Mouse (Mus musculus) MEL (cell line): Measurements from ENCODE around the gene Rufy3. TPM values are rescaled to one million over a fixed set of nuclear protein-coding genes. Genes with fewer than 3 reads are reported as not detected.
A peak's percentile ranks its signal among the peaks of the same experiment; 100 is the strongest.

Experiments
- DNase-seq: peaks from one replicate; pipeline ENCODE4 v3.0.0; 2011; ENCODE audit warnings: low read depth, low spot score
- H3K27ac ChIP-seq: 2 replicates; pipeline ENCODE4 v1.5.1; 2012; ENCODE audit warnings: low read depth, mild to moderate bottlenecking, control low read depth, low read length, moderate library complexity; ENCODE audit not compliant: control insufficient read depth
- H3K27me3 ChIP-seq, 2 experiments: fragments of 150-350 bp in 1 of 2; sonication (generic) in 1 of 2; 2 replicates each; pipeline ENCODE4 v1.6.1; 2012; ENCODE audit warnings: low read length in 2 of 2, mild to moderate bottlenecking in 2 of 2, improper control_type of control experiment in 1 of 2, moderate library complexity in 1 of 2; ENCODE audit not compliant: insufficient read depth in 2 of 2, control insufficient read depth in 1 of 2
- H3K36me3 ChIP-seq, 2 experiments: 2 replicates each; pipeline ENCODE4 v1.6.1; 2012 to 2014; ENCODE audit warnings: low read length in 2 of 2, improper control_type of control experiment in 1 of 2, inconsistent platforms in 1 of 2, mild to moderate bottlenecking in 1 of 2; ENCODE audit not compliant: insufficient read depth in 2 of 2, control insufficient read depth in 1 of 2
- H3K4me1 ChIP-seq, 2 experiments: fragments of 150-350 bp in 1 of 2; sonication (generic) in 1 of 2; 2 replicates each; pipeline ENCODE4 v1.6.1; 2012; ENCODE audit warnings: low read length in 2 of 2, improper control_type of control experiment in 1 of 2, mild to moderate bottlenecking in 1 of 2; ENCODE audit not compliant: insufficient read depth in 2 of 2, control insufficient read depth in 1 of 2
- H3K4me3 ChIP-seq, 2 experiments: fragments of 150-350 bp in 1 of 2; sonication (generic) in 1 of 2; 2 replicates each; pipeline ENCODE4 v1.5.1; 2012; ENCODE audit warnings: low read depth in 2 of 2, low read length in 2 of 2, mild to moderate bottlenecking in 2 of 2, moderate library complexity in 2 of 2, control low read depth in 1 of 2, improper control_type of control experiment in 1 of 2; ENCODE audit not compliant: control insufficient read depth in 1 of 2, insufficient read depth in 1 of 2
- H3K79me2 ChIP-seq: 2 replicates; pipeline ENCODE4 v1.6.1; 2012; ENCODE audit warnings: mild to moderate bottlenecking, low read length, moderate library complexity; ENCODE audit not compliant: control insufficient read depth, poor library complexity, insufficient read depth
- H3K9ac ChIP-seq: 2 replicates; pipeline ENCODE4 v1.6.1; 2012; ENCODE audit warnings: low read depth, mild to moderate bottlenecking, control low read depth, low read length, moderate library complexity; ENCODE audit not compliant: control insufficient read depth, poor library complexity, severe bottlenecking
- H3K9me3 ChIP-seq: fragments of 150-350 bp; sonication (generic); replicated peaks from 2 replicates; pipeline ENCODE4 v1.6.1; 2012; ENCODE audit warnings: mild to moderate bottlenecking, low read length, improper control_type of control experiment, moderate library complexity; ENCODE audit not compliant: insufficient read depth
- BHLHE40 ChIP-seq: IDR thresholded peaks from 2 replicates; pipeline ENCODE4 v1.6.1; 2012; ENCODE audit warnings: low read depth, mild to moderate bottlenecking, inconsistent platforms, low read length, improper control_type of control experiment, borderline replicate concordance
- CHD1 ChIP-seq: IDR thresholded peaks from 2 replicates; pipeline ENCODE4 v1.6.1; 2012; ENCODE audit warnings: low read depth, mild to moderate bottlenecking, inconsistent platforms, low read length, improper control_type of control experiment
- CHD2 ChIP-seq: IDR thresholded peaks from 2 replicates; pipeline ENCODE4 v1.6.1; 2011; ENCODE audit warnings: low read length, improper control_type of control experiment
- CTCF ChIP-seq, 3 experiments: IDR thresholded peaks in 2 of 3; conservative IDR thresholded peaks in 1 of 3; 2 replicates each; pipeline ENCODE4 v1.5.1; 2011 to 2012; ENCODE audit warnings: low read length in 3 of 3, low read depth in 2 of 3, mild to moderate bottlenecking in 2 of 3, improper control_type of control experiment in 1 of 3, inconsistent platforms in 1 of 3, mixed read lengths in 1 of 3, moderate library complexity in 1 of 3; ENCODE audit not compliant: control insufficient read depth in 1 of 3, insufficient read depth in 1 of 3, poor library complexity in 1 of 3, severe bottlenecking in 1 of 3
- E2F4 ChIP-seq: IDR thresholded peaks from 2 replicates; pipeline ENCODE4 v1.6.1; 2011; ENCODE audit warnings: low read depth, low read length, improper control_type of control experiment, borderline replicate concordance
- EP300 ChIP-seq, 2 experiments: IDR thresholded peaks; 2 replicates each; pipeline ENCODE4 v1.6.1; 2011; ENCODE audit warnings: improper control_type of control experiment in 2 of 2, low read length in 2 of 2, low read depth in 1 of 2, mild to moderate bottlenecking in 1 of 2
- GABPA ChIP-seq: IDR thresholded peaks from 2 replicates; pipeline ENCODE4 v1.6.1; 2012; ENCODE audit warnings: low read depth, mild to moderate bottlenecking, inconsistent platforms, low read length, improper control_type of control experiment, moderate library complexity
- JUND ChIP-seq: IDR thresholded peaks from 2 replicates; pipeline ENCODE4 v1.6.1; 2011; ENCODE audit warnings: low read depth, mild to moderate bottlenecking, improper control_type of control experiment, low read length
- KAT2A ChIP-seq: conservative IDR thresholded peaks from 2 replicates; pipeline ENCODE4 v1.6.1; 2012; ENCODE audit warnings: low read depth, low read length, improper control_type of control experiment, inconsistent platforms
- MAX ChIP-seq: IDR thresholded peaks from 2 replicates; pipeline ENCODE4 v1.6.1; 2011; ENCODE audit warnings: low read length, improper control_type of control experiment
- MAZ ChIP-seq: IDR thresholded peaks from 2 replicates; pipeline ENCODE4 v1.6.1; 2012; ENCODE audit warnings: low read depth, mild to moderate bottlenecking, inconsistent platforms, low read length, improper control_type of control experiment
- MEF2A ChIP-seq: IDR thresholded peaks from 2 replicates; pipeline ENCODE4 v1.6.1; 2014; ENCODE audit warnings: low read depth, mild to moderate bottlenecking, inconsistent platforms, low read length, improper control_type of control experiment; ENCODE audit not compliant: poor library complexity, insufficient replicate concordance, severe bottlenecking; ENCODE audit errors: extremely low read depth
- MXI1 ChIP-seq: IDR thresholded peaks from 2 replicates; pipeline ENCODE4 v1.6.1; 2011; ENCODE audit warnings: mild to moderate bottlenecking, low read depth, low read length, improper control_type of control experiment
- MYB ChIP-seq: IDR thresholded peaks from 2 replicates; pipeline ENCODE4 v1.6.1; 2011; ENCODE audit warnings: mild to moderate bottlenecking, low read depth, low read length, improper control_type of control experiment
- POLR2A ChIP-seq, 2 experiments: IDR thresholded peaks; 2 replicates each; pipeline ENCODE4 v1.6.1; 2011 to 2012; ENCODE audit warnings: low read length in 2 of 2, mild to moderate bottlenecking in 2 of 2, control low read depth in 1 of 2, improper control_type of control experiment in 1 of 2, low read depth in 1 of 2, moderate library complexity in 1 of 2; ENCODE audit not compliant: control insufficient read depth in 1 of 2, insufficient read depth in 1 of 2, poor library complexity in 1 of 2
- POLR2AphosphoS2 ChIP-seq: IDR thresholded peaks from 2 replicates; pipeline ENCODE4 v1.6.1; 2011; ENCODE audit warnings: low read length, improper control_type of control experiment
- POLR2AphosphoS5 ChIP-seq: IDR thresholded peaks from 2 replicates; pipeline ENCODE4 v1.6.1; 2012; ENCODE audit warnings: low read depth, borderline replicate concordance, mild to moderate bottlenecking, inconsistent platforms, low read length, moderate library complexity, mixed read lengths
- RAD21 ChIP-seq: IDR thresholded peaks from 2 replicates; pipeline ENCODE4 v1.6.1; 2011; ENCODE audit warnings: mild to moderate bottlenecking, low read depth, low read length, improper control_type of control experiment
- RCOR1 ChIP-seq: IDR thresholded peaks from 2 replicates; pipeline ENCODE4 v1.6.1; 2012; ENCODE audit warnings: low read depth, mild to moderate bottlenecking, inconsistent platforms, low read length, improper control_type of control experiment
- TAL1 ChIP-seq: IDR thresholded peaks from 2 replicates; pipeline ENCODE4 v1.6.1; 2012; ENCODE audit warnings: mild to moderate bottlenecking, inconsistent platforms, low read length, moderate library complexity, mixed read lengths
- TBP ChIP-seq: IDR thresholded peaks from 2 replicates; pipeline ENCODE4 v1.8.0; 2011; ENCODE audit warnings: low read depth, low read length, improper control_type of control experiment
- USF1 ChIP-seq: IDR thresholded peaks from 2 replicates; pipeline ENCODE4 v1.6.1; 2014; ENCODE audit warnings: low read depth, mild to moderate bottlenecking, inconsistent platforms, low read length, improper control_type of control experiment, moderate library complexity
- USF2 ChIP-seq, 2 experiments: IDR thresholded peaks; 2 replicates each; pipeline ENCODE4 v1.6.1; 2011 to 2012; ENCODE audit warnings: improper control_type of control experiment in 2 of 2, low read length in 2 of 2, borderline replicate concordance in 1 of 2, inconsistent platforms in 1 of 2, low read depth in 1 of 2, mild to moderate bottlenecking in 1 of 2; ENCODE audit not compliant: insufficient read depth in 1 of 2
- ZC3H11A ChIP-seq: IDR thresholded peaks from 2 replicates; pipeline ENCODE4 v1.6.1; 2012; ENCODE audit warnings: low read depth, mild to moderate bottlenecking, inconsistent platforms, low read length, improper control_type of control experiment
- ZKSCAN1 ChIP-seq: IDR thresholded peaks from 2 replicates; pipeline ENCODE4 v1.6.1; 2012; ENCODE audit warnings: low read depth, mild to moderate bottlenecking, inconsistent platforms, low read length, improper control_type of control experiment, moderate library complexity
- ZMIZ1 ChIP-seq: IDR thresholded peaks from 2 replicates; pipeline ENCODE4 v1.6.1; 2012; ENCODE audit warnings: low read depth, mild to moderate bottlenecking, inconsistent platforms, low read length, improper control_type of control experiment, moderate library complexity
- ZNF384 ChIP-seq: IDR thresholded peaks from 2 replicates; pipeline ENCODE4 v1.6.1; 2012; ENCODE audit warnings: low read depth, mild to moderate bottlenecking, inconsistent platforms, low read length, improper control_type of control experiment
- polyA plus RNA-seq, 2 experiments: library from polyadenylated mRNA; stranded (reverse) in 1 of 2; unstranded in 1 of 2; fragments of >175 nt in 1 of 2; fragments of >200 nt in 1 of 2; gene quantifications; 2 replicates each; pipeline versions ENCODE4 v1.2.1 to v1.2.4; 2012; ENCODE audit warnings: low replicate concordance in 2 of 2, low read depth in 1 of 2; ENCODE audit not compliant: insufficient read length in 2 of 2, insufficient read depth in 1 of 2, missing spikeins in 1 of 2
- total RNA-seq: library from RNA; depleted of rRNA; stranded (reverse); fragments of 300-350 nt; gene quantifications from 2 replicates; pipeline ENCODE4 v1.2.3, GENCODE M21; 2012

Rufy3 gene
- total and polyA plus RNA-seq, 3 experiments, result 3.2 to 5.7 TPM; not detected in 1

GRCm38 (mm10) chr5:88562863-88563780, 1.7 kb upstream of the Rufy3 start:
- Histone ChIP-seq H3K9me3 (no peaks in the 10 kb centered on the region), H3K9ac (no peak overlapping the region), H3K79me2 (peaks cover 3% of the 10 kb centered on the region; the same call in 1 of the 2 replicates), H3K4me1 (peaks cover 3 to 5% of the 10 kb centered on the region in 2 experiments; a peak in 3 of 4 replicates), H3K27ac (no peak overlapping the region), H3K36me3 (peaks cover 0 to 9% of the 10 kb centered on the region in 2 experiments; a peak in 2 of 4 replicates), H3K4me3 (no peak overlapping the region), H3K27me3 (no peaks in the 10 kb centered on the region)
- DNase-seq, result no peak
- peak; percentile 76 for TF ChIP-seq ZNF384
- TF ChIP-seq CTCF (IDR thresholded peaks at IDR 0.05 in 2 of 3, conservative IDR thresholded peaks at IDR 0.05 in 1 of 3; ENCODE audit: control insufficient read depth in 1 of 3, insufficient read depth in 1 of 3, low read depth in 2 of 3, low read length in 3 of 3, poor library complexity in 1 of 3, severe bottlenecking in 1 of 3), result peak in 1 of 3 experiments; percentile 26; a peak in 2 of 6 replicates
- TF ChIP-seq MXI1, result no peak

- peaks cover 3 to 5% of the 10 kb centered on the region in 2 experiments; a peak in 3 of 4 replicates for H3K4me1 ChIP-seq
- H3K27me3 ChIP-seq, result no peaks in the 10 kb centered on the region
- peak; percentile 40 for DNase-seq
- peaks cover 3% of the 10 kb centered on the region; the same call in 1 of the 2 replicates for H3K79me2 ChIP-seq
- peak overlapping the region; percentile 76 for H3K27ac ChIP-seq
- peaks cover 0 to 9% of the 10 kb centered on the region in 2 experiments; a peak in 2 of 4 replicates for H3K36me3 ChIP-seq
- no peaks in the 10 kb centered on the region for H3K9me3 ChIP-seq
- H3K4me3 ChIP-seq, result peak overlapping the region; percentile 73 to 93
- H3K9ac ChIP-seq, result peak overlapping the region; percentile 87
- no peak for TF ChIP-seq ZKSCAN1
- TF ChIP-seq TBP, result no peak
- no peak for TF ChIP-seq ZC3H11A
- no peak for TF ChIP-seq POLR2AphosphoS5
- no peak for TF ChIP-seq JUND
- TF ChIP-seq POLR2A (IDR thresholded peaks at IDR 0.05; ENCODE audit: control insufficient read depth in 1 of 2, insufficient read depth in 1 of 2, low read depth in 1 of 2, low read length in 2 of 2, poor library complexity in 1 of 2), result 0 out of 4 replicates have a peak, but pooled peaks of 1 of the 2 experiments have one; percentile 22
- no peak for TF ChIP-seq BHLHE40
- no peak for TF ChIP-seq MAX
- TF ChIP-seq ZMIZ1, result no peak
- no peak for TF ChIP-seq RAD21
- TF ChIP-seq MAZ, result 0 out of 2 replicates have a peak, but pooled peaks have one; percentile 5
- peak; percentile 65 for TF ChIP-seq MXI1
- no peak for TF ChIP-seq ZNF384
- TF ChIP-seq MEF2A, result no peak
- no peak for TF ChIP-seq MYB
- TF ChIP-seq GABPA, result no peak
- no peak for TF ChIP-seq CHD2
- TF ChIP-seq KAT2A, result no peak
- no peak for TF ChIP-seq USF2 (IDR thresholded peaks at IDR 0.05; ENCODE audit: borderline replicate concordance in 1 of 2, insufficient read depth in 1 of 2, low read depth in 1 of 2, low read length in 2 of 2)
- TF ChIP-seq POLR2AphosphoS2, result no peak
- TF ChIP-seq RCOR1, result no peak
- TF ChIP-seq CHD1, result no peak
- TF ChIP-seq TAL1, result no peak
- no peak for TF ChIP-seq E2F4
- TF ChIP-seq EP300 (IDR thresholded peaks at IDR 0.05; ENCODE audit: low read depth in 1 of 2, low read length in 2 of 2), result no peak
- no peak for TF ChIP-seq USF1
These were observed 551 bp downstream of the Rufy3 start for GRCm38 (mm10) chr5:88565148-88566033.
